Mouse (Mus musculus) liver, embryonic 12.5 days (tissue): ENCODE measurements at regions not wholly inside any gene's neighbourhood (a gene's known extent, or its start where the extent isn't known, plus 50 kb on each side); places are given as distances from the start of the nearest gene placed in this dataset.

Experiments
- ATAC-seq: fragments of 200-750 bp; cut with Nextera tagmentation; 2 replicates; pipeline ENCODE4 v1.8.0; 2017; ENCODE audit warnings: moderate number of reproducible peaks, mild to moderate bottlenecking, moderate library complexity
- H3K27ac ChIP-seq: fragments of 300-500 bp; sonication (generic); 2 replicates; pipeline ENCODE4 v1.5.1; 2016; ENCODE audit warnings: mild to moderate bottlenecking
- H3K27me3 ChIP-seq: fragments of 300-500 bp; sonication (generic); replicated peaks from 2 replicates; pipeline ENCODE4 v1.6.1; 2016; ENCODE audit warnings: mild to moderate bottlenecking, moderate library complexity
- H3K36me3 ChIP-seq: fragments of 300-500 bp; sonication (generic); 2 replicates; pipeline ENCODE4 v1.6.1; 2016; ENCODE audit warnings: mild to moderate bottlenecking, moderate library complexity
- H3K4me1 ChIP-seq: fragments of 300-500 bp; sonication (generic); 2 replicates; pipeline ENCODE4 v1.6.1; 2016
- H3K4me2 ChIP-seq: fragments of 300-500 bp; sonication (generic); 2 replicates; pipeline ENCODE4 v1.6.1; 2016; ENCODE audit warnings: mild to moderate bottlenecking, moderate library complexity
- H3K4me3 ChIP-seq: fragments of 300-500 bp; sonication (generic); 2 replicates; pipeline ENCODE4 v1.5.1; 2016; ENCODE audit warnings: mild to moderate bottlenecking, moderate library complexity
- H3K9ac ChIP-seq: fragments of 300-500 bp; sonication (generic); 2 replicates; pipeline ENCODE4 v1.6.1; 2016; ENCODE audit warnings: mild to moderate bottlenecking, moderate library complexity
- H3K9me3 ChIP-seq: fragments of 300-500 bp; sonication (generic); replicated peaks from 2 replicates; pipeline ENCODE4 v1.6.1; 2016; ENCODE audit warnings: mild to moderate bottlenecking, moderate library complexity
- WGBS: fragments of 180-500 bp; shearing (Covaris S2); methylation state at CpG from one replicate; pipeline ENCODE4 v1.1.7; 2016; ENCODE audit not compliant: insufficient replicate concordance; 5-methylcytosine and 5-hydroxymethylcytosine counted together

- Histone ChIP-seq H3K4me1 (no peaks in the 10 kb centered on the region), H3K4me3 (no peak overlapping the region), H3K9ac (no peak overlapping the region), H3K27ac (no peak overlapping the region), H3K36me3 (no peaks in the 10 kb centered on the region), H3K9me3 (no peaks in the 10 kb centered on the region), H3K4me2 (no peak overlapping the region), H3K27me3 (no peaks in the 10 kb centered on the region)
- WGBS: 68% methylated on average over 4 of the region's 4 CpGs
- no peak for ATAC-seq
These were observed 105.7 kb downstream of the Samd5 start for GRCm38 (mm10) chr10:9569277-9569676.

GRCm38 (mm10) chr10:9557517-9558065, 117.4 kb downstream of the Samd5 start:
- no peaks in the 10 kb centered on the region for H3K36me3 ChIP-seq
- H3K27me3 ChIP-seq: no peaks in the 10 kb centered on the region
- no peaks in the 10 kb centered on the region for H3K9me3 ChIP-seq
- ATAC-seq: no peak
- H3K27ac ChIP-seq: no peak overlapping the region
- H3K4me3 ChIP-seq: no peak overlapping the region
- no peak overlapping the region for H3K4me2 ChIP-seq
- H3K4me1 ChIP-seq: no peaks in the 10 kb centered on the region
- 44% methylated on average over 4 of the region's 4 CpGs for WGBS
- no peak overlapping the region for H3K9ac ChIP-seq

DNA sequence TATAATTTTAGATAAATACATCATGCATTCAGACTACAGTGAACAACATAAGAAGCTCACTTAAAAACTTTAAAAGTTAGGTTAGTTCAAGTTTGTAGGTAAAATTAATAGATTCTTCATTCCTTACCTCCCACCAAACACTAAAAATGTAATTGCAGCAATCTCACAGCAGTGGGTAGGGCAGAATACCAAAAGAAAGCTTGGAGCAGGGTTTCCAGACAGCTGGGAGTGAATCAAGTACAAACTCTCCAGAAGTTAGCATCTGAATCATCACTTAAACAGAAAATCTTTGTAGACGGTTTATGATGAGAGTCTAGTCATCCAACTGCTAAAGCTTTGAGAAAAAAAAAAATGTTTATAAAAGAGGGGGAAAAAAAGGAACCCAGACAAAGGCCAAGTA, 117.9 kb downstream of the Samd5 start:
- H3K4me2 ChIP-seq: no peak overlapping the region
- 61% methylated on average over 1 of the region's 1 CpGs for WGBS
- no peak for ATAC-seq
- H3K27me3 ChIP-seq: no peaks in the 10 kb centered on the region
- H3K4me3 ChIP-seq: no peak overlapping the region
- H3K27ac ChIP-seq: no peak overlapping the region
- no peaks in the 10 kb centered on the region for H3K36me3 ChIP-seq
- no peak overlapping the region for H3K9ac ChIP-seq
- no peaks in the 10 kb centered on the region for H3K4me1 ChIP-seq
- no peaks in the 10 kb centered on the region for H3K9me3 ChIP-seq

DNA sequence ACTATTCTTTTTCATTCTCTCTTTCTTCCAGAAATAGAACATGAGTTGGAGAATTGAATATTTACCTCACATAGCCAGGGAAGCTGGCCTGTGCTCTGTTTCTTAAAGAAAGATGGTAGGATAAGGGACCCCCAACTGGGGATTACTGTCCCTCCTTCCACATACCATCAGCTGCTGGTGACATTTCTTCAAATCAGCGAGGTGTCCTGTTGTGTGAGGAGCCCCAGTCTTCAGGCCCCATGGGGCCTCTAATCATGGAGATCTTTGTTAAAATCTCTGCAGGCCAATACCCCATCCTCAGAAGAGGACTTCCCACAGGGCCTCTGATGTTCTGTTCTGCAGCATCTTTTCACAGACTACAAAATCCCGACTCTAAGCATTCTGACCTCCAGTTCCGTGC, 121.1 kb downstream of the Samd5 start:
- Histone ChIP-seq H3K4me2 (no peak overlapping the region), H3K4me3 (no peak overlapping the region), H3K36me3 (no peaks in the 10 kb centered on the region), H3K9me3 (no peaks in the 10 kb centered on the region), H3K4me1 (no peaks in the 10 kb centered on the region), H3K27ac (no peak overlapping the region), H3K27me3 (no peaks in the 10 kb centered on the region), H3K9ac (no peak overlapping the region)
- ATAC-seq: no peak
- 30% methylated on average over 3 of the region's 3 CpGs for WGBS

- Histone ChIP-seq H3K27me3 (no peaks in the 10 kb centered on the region), H3K4me2 (no peak overlapping the region), H3K9ac (no peak overlapping the region), H3K36me3 (no peaks in the 10 kb centered on the region), H3K27ac (peak overlapping the region; percentile 1; the same call in 1 of the 2 replicates), H3K4me3 (no peak overlapping the region), H3K9me3 (no peaks in the 10 kb centered on the region), H3K4me1 (no peaks in the 10 kb centered on the region)
- ATAC-seq: no peak
- 49% methylated on average over 10 of the region's 10 CpGs for WGBS
These were observed 124.9 kb downstream of the Samd5 start for GRCm38 (mm10) chr10:9549913-9550709.

GRCm38 (mm10) chr10:9545807-9546206, 129.2 kb downstream of the Samd5 start:
- no peaks in the 10 kb centered on the region for H3K36me3 ChIP-seq
- no peak overlapping the region for H3K27ac ChIP-seq
- no peak for ATAC-seq
- H3K27me3 ChIP-seq: no peaks in the 10 kb centered on the region
- no peaks in the 10 kb centered on the region for H3K4me1 ChIP-seq
- no peak overlapping the region for H3K4me2 ChIP-seq
- no peaks in the 10 kb centered on the region for H3K9me3 ChIP-seq
- H3K9ac ChIP-seq: no peak overlapping the region
- H3K4me3 ChIP-seq: no peak overlapping the region
- 77% methylated on average over 6 of the region's 6 CpGs for WGBS

GRCm38 (mm10) chr10:9544041-9544786, 130.8 kb downstream of the Samd5 start:
- H3K9me3 ChIP-seq: no peaks in the 10 kb centered on the region
- no peak overlapping the region for H3K9ac ChIP-seq
- H3K36me3 ChIP-seq: no peaks in the 10 kb centered on the region
- no peak overlapping the region for H3K4me2 ChIP-seq
- H3K4me3 ChIP-seq: no peak overlapping the region
- no peaks in the 10 kb centered on the region for H3K4me1 ChIP-seq
- H3K27me3 ChIP-seq: no peaks in the 10 kb centered on the region
- H3K27ac ChIP-seq: no peak overlapping the region
- WGBS: 58% methylated on average over 4 of the region's 4 CpGs
- ATAC-seq: no peak

GRCm38 (mm10) chr10:9541579-9541978, 133.4 kb downstream of the Samd5 start:
- no peak overlapping the region for H3K4me2 ChIP-seq
- WGBS: 56% methylated on average over 1 of the region's 1 CpGs
- H3K4me1 ChIP-seq: no peaks in the 10 kb centered on the region
- no peaks in the 10 kb centered on the region for H3K27me3 ChIP-seq
- no peaks in the 10 kb centered on the region for H3K9me3 ChIP-seq
- H3K27ac ChIP-seq: no peak overlapping the region
- no peak overlapping the region for H3K4me3 ChIP-seq
- H3K9ac ChIP-seq: no peak overlapping the region
- no peak for ATAC-seq
- H3K36me3 ChIP-seq: no peaks in the 10 kb centered on the region

DNA sequence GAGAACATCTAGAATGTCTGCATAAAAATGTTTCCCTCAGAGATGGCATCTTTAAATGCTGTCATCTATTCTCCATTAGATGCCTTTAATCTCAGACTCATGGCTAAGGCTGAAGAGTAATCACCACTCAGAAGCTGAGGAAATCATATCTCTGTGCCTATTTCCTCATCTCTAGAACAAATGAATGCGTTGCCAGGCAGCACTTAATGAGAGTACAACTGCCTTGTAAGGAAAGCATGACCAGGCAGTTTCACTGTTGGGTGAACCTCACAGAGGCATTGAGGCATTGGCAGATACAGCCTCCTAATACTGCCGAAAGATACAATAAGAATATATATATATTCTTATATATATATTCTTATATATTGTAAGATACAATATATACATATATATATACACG, 137.3 kb downstream of the Samd5 start:
- 67% methylated on average over 3 of the region's 3 CpGs for WGBS
- Histone ChIP-seq H3K9ac (no peak overlapping the region), H3K4me2 (no peak overlapping the region), H3K27ac (no peak overlapping the region), H3K9me3 (no peaks in the 10 kb centered on the region), H3K36me3 (no peaks in the 10 kb centered on the region), H3K4me1 (no peaks in the 10 kb centered on the region), H3K27me3 (no peaks in the 10 kb centered on the region), H3K4me3 (no peak overlapping the region)
- no peak for ATAC-seq

- 72% methylated on average over 8 of the region's 8 CpGs for WGBS
- no peaks in the 10 kb centered on the region for H3K27me3 ChIP-seq
These were observed 140.5 kb downstream of the Samd5 start for GRCm38 (mm10) chr10:9534552-9534951.

GRCm38 (mm10) chr10:9533283-9533682, 141.7 kb downstream of the Samd5 start:
- WGBS: 18% methylated on average over 2 of the region's 2 CpGs
- no peak overlapping the region for H3K4me2 ChIP-seq
- H3K4me1 ChIP-seq: no peaks in the 10 kb centered on the region
- ATAC-seq: no peak
- no peaks in the 10 kb centered on the region for H3K9me3 ChIP-seq
- H3K36me3 ChIP-seq: no peaks in the 10 kb centered on the region
- H3K27ac ChIP-seq: no peak overlapping the region
- H3K9ac ChIP-seq: no peak overlapping the region
- H3K4me3 ChIP-seq: no peak overlapping the region
- H3K27me3 ChIP-seq: no peaks in the 10 kb centered on the region

More at GRCm38 (mm10) chr10:9534552-9534951, 140.5 kb downstream of the Samd5 start:
- Histone ChIP-seq H3K4me1 (no peaks in the 10 kb centered on the region), H3K9me3 (no peaks in the 10 kb centered on the region), H3K4me2 (no peak overlapping the region), H3K36me3 (no peaks in the 10 kb centered on the region), H3K27ac (no peak overlapping the region), H3K4me3 (no peak overlapping the region), H3K9ac (no peak overlapping the region)
- no peak for ATAC-seq

GRCm38 (mm10) chr10:9531931-9532330, 143.1 kb downstream of the Samd5 start:
- H3K9ac ChIP-seq: no peak overlapping the region
- H3K9me3 ChIP-seq: no peaks in the 10 kb centered on the region
- H3K4me2 ChIP-seq: no peak overlapping the region
- no peak overlapping the region for H3K27ac ChIP-seq
- WGBS: 73% methylated on average over 5 of the region's 5 CpGs
- no peak for ATAC-seq
- no peak overlapping the region for H3K4me3 ChIP-seq
- no peaks in the 10 kb centered on the region for H3K4me1 ChIP-seq
- H3K36me3 ChIP-seq: no peaks in the 10 kb centered on the region
- no peaks in the 10 kb centered on the region for H3K27me3 ChIP-seq
